Mouse (Mus musculus) gastrocnemius, postnatal 14 days (tissue): Measurements from ENCODE around the gene Arhgef28. TPM values are rescaled to one million over a fixed set of nuclear protein-coding genes. Genes with fewer than 3 reads are reported as not detected.
"Not testable (repeated sequence)": the region's sequence is repeated elsewhere in the genome, so short reads cannot be mapped to it uniquely, and the experiment has no call there.

Source experiments
- DNase-seq: peaks from one replicate; pipeline ENCODE4 v3.0.0; 2021; ENCODE audit warnings: mixed read lengths
- intact Hi-C: fragments of 180-260 bp; cut with DNase I; formaldehyde crosslinking; loops from one replicate; pipeline ENCODE4 v1.15.1; 2025; ENCODE audit warnings: low total_unique reads
- total RNA-seq, 2 experiments: library from RNA; stranded (reverse); gene quantifications; 2 replicates each; pipeline ENCODE4 v1.2.3; 2021

Arhgef28 gene
- total RNA-seq, 2 experiments from 2014 or later, result 3.8 to 4.6 TPM

GRCm38 (mm10) chr13:98135890-98136555 is 70.2 kb downstream of the Arhgef28 start:
- DNase-seq, result no peak
- intact Hi-C loops, result no loop called here

GRCm38 (mm10) chr13:98132951-98133350 is 73.3 kb downstream of the Arhgef28 start:
- intact Hi-C loops, result no loop called here
- DNase-seq, result no peak

GRCm38 (mm10) chr13:98132264-98132663 is 74.0 kb downstream of the Arhgef28 start:
- intact Hi-C loops, result no loop called here
- no peak for DNase-seq

- intact Hi-C loops, result no loop called here
These were observed 80.6 kb downstream of the Arhgef28 start for GRCm38 (mm10) chr13:98125666-98126065.

GRCm38 (mm10) chr13:98124113-98124745 is 82.0 kb downstream of the Arhgef28 start:
- DNase-seq, result no peak
- intact Hi-C loops, result no loop called here

More at GRCm38 (mm10) chr13:98125666-98126065, 80.6 kb downstream of the Arhgef28 start:
- DNase-seq, result no peak

GRCm38 (mm10) chr13:98122766-98123165 is 83.5 kb downstream of the Arhgef28 start:
- intact Hi-C loops, result no loop called here
- no peak for DNase-seq

GRCm38 (mm10) chr13:98121993-98122392 is 84.2 kb downstream of the Arhgef28 start:
- intact Hi-C loops, result no loop called here
- no peak for DNase-seq

- no peak for DNase-seq
- intact Hi-C loops, result no loop called here
These were observed 85.1 kb downstream of the Arhgef28 start for GRCm38 (mm10) chr13:98121124-98121470.

- no peak for DNase-seq
- intact Hi-C loops, result no loop called here
These were observed 85.7 kb downstream of the Arhgef28 start for GRCm38 (mm10) chr13:98120356-98121123.

GRCm38 (mm10) chr13:98118291-98118690 is 87.9 kb downstream of the Arhgef28 start:
- DNase-seq, result no peak
- intact Hi-C loops, result no loop called here

- intact Hi-C loops, result no loop called here
- no peak for DNase-seq
These were observed 88.5 kb downstream of the Arhgef28 start for GRCm38 (mm10) chr13:98117566-98118254.

- no peak for DNase-seq
- intact Hi-C loops, result no loop called here
These were observed 90.6 kb downstream of the Arhgef28 start for GRCm38 (mm10) chr13:98115650-98116049.

GRCm38 (mm10) chr13:98115051-98115450 is 91.2 kb downstream of the Arhgef28 start:
- no peak for DNase-seq
- intact Hi-C loops, result no loop called here

GRCm38 (mm10) chr13:98112812-98113503 is 93.3 kb downstream of the Arhgef28 start:
- intact Hi-C loops, result no loop called here
- no peak for DNase-seq

- no peak for DNase-seq
- intact Hi-C loops, result no loop called here
These were observed 94.7 kb downstream of the Arhgef28 start for GRCm38 (mm10) chr13:98111531-98111930.

GRCm38 (mm10) chr13:98111021-98111420 is 95.2 kb downstream of the Arhgef28 start:
- DNase-seq, result no peak
- intact Hi-C loops, result no loop called here

GRCm38 (mm10) chr13:98108481-98108880 is 97.8 kb downstream of the Arhgef28 start:
- DNase-seq, intact Hi-C loops: not testable (repeated sequence)

- no peak for DNase-seq
- intact Hi-C loops, result no loop called here
These were observed 98.6 kb downstream of the Arhgef28 start for GRCm38 (mm10) chr13:98107621-98108020.

GRCm38 (mm10) chr13:98095966-98096365 is 110.3 kb downstream of the Arhgef28 start:
- no peak for DNase-seq
- intact Hi-C loops, result no loop called here
